Mouse (Mus musculus): Measurements from ENCODE around the gene Kmo. TPM values are rescaled to one million over a fixed set of nuclear protein-coding genes. Genes with fewer than 3 reads are reported as not detected.

The Kmo gene
- polyA plus RNA-seq, 1 experiment = 1.0 TPM

- Histone ChIP-seq H3K4me3 (ENCODE audit: control insufficient read depth, low read depth, low read length) (no peak overlapping the region), H3K27ac (ENCODE audit: control insufficient read depth, insufficient read depth, low read depth, low read length) (no peak overlapping the region), H3K4me1 (ENCODE audit: control insufficient read depth, insufficient read depth, low read length) (no peaks in the 10 kb centered on the region), H3K36me3 (ENCODE audit: control insufficient read depth, insufficient read depth, low read length) (no peaks in the 10 kb centered on the region), H3K27me3 (ENCODE audit: control insufficient read depth, insufficient read depth, low read length) (no peaks in the 10 kb centered on the region)
- TF ChIP-seq CTCF (IDR thresholded peaks at IDR 0.05; ENCODE audit: control insufficient read depth, insufficient read depth, insufficient replicate concordance, low read depth, low read length) (no peak), POLR2A (IDR thresholded peaks at IDR 0.05; ENCODE audit: control insufficient read depth, low read depth, low read length) (no peak)
Observed at GRCm38 (mm10) chr1:175631721-175632221, 11.6 kb downstream of the Kmo start.

GRCm38 (mm10) chr1:175632470-175632869 lies 12.3 kb downstream of the Kmo start:
- Histone ChIP-seq H3K4me3 (ENCODE audit: control insufficient read depth, low read depth, low read length) (no peak overlapping the region), H3K4me1 (ENCODE audit: control insufficient read depth, insufficient read depth, low read length) (no peaks in the 10 kb centered on the region), H3K27me3 (ENCODE audit: control insufficient read depth, insufficient read depth, low read length) (no peaks in the 10 kb centered on the region), H3K36me3 (ENCODE audit: control insufficient read depth, insufficient read depth, low read length) (no peaks in the 10 kb centered on the region), H3K27ac (ENCODE audit: control insufficient read depth, insufficient read depth, low read depth, low read length) (no peak overlapping the region)
- TF ChIP-seq CTCF (IDR thresholded peaks at IDR 0.05; ENCODE audit: control insufficient read depth, insufficient read depth, insufficient replicate concordance, low read depth, low read length) (no peak), POLR2A (IDR thresholded peaks at IDR 0.05; ENCODE audit: control insufficient read depth, low read depth, low read length) (no peak)

- Histone ChIP-seq H3K27ac (ENCODE audit: control insufficient read depth, insufficient read depth, low read depth, low read length) (no peak overlapping the region), H3K27me3 (ENCODE audit: control insufficient read depth, insufficient read depth, low read length) (no peaks in the 10 kb centered on the region), H3K4me3 (ENCODE audit: control insufficient read depth, low read depth, low read length) (no peak overlapping the region), H3K36me3 (ENCODE audit: control insufficient read depth, insufficient read depth, low read length) (no peaks in the 10 kb centered on the region), H3K4me1 (ENCODE audit: control insufficient read depth, insufficient read depth, low read length) (no peaks in the 10 kb centered on the region)
- TF ChIP-seq CTCF (IDR thresholded peaks at IDR 0.05; ENCODE audit: control insufficient read depth, insufficient read depth, insufficient replicate concordance, low read depth, low read length) (no peak), POLR2A (IDR thresholded peaks at IDR 0.05; ENCODE audit: control insufficient read depth, low read depth, low read length) (no peak)
Observed at GRCm38 (mm10) chr1:175637677-175638076, 17.5 kb downstream of the Kmo start.

- H3K27ac ChIP-seq (ENCODE audit: control insufficient read depth, insufficient read depth, low read depth, low read length) = no peak overlapping the region
- no peaks in the 10 kb centered on the region for H3K4me1 ChIP-seq (ENCODE audit: control insufficient read depth, insufficient read depth, low read length)
- no peaks in the 10 kb centered on the region for H3K36me3 ChIP-seq (ENCODE audit: control insufficient read depth, insufficient read depth, low read length)
- TF ChIP-seq CTCF (IDR thresholded peaks at IDR 0.05; ENCODE audit: control insufficient read depth, insufficient read depth, insufficient replicate concordance, low read depth, low read length) = no peak
- TF ChIP-seq POLR2A (IDR thresholded peaks at IDR 0.05; ENCODE audit: control insufficient read depth, low read depth, low read length) = no peak
- H3K27me3 ChIP-seq (ENCODE audit: control insufficient read depth, insufficient read depth, low read length) = no peaks in the 10 kb centered on the region
- no peak overlapping the region for H3K4me3 ChIP-seq (ENCODE audit: control insufficient read depth, low read depth, low read length)
Observed at GRCm38 (mm10) chr1:175639072-175639471, 18.9 kb downstream of the Kmo start.

- Histone ChIP-seq H3K27ac (ENCODE audit: control insufficient read depth, insufficient read depth, low read depth, low read length) (no peak overlapping the region), H3K4me1 (ENCODE audit: control insufficient read depth, insufficient read depth, low read length) (no peaks in the 10 kb centered on the region), H3K36me3 (ENCODE audit: control insufficient read depth, insufficient read depth, low read length) (no peaks in the 10 kb centered on the region), H3K27me3 (ENCODE audit: control insufficient read depth, insufficient read depth, low read length) (no peaks in the 10 kb centered on the region), H3K4me3 (ENCODE audit: control insufficient read depth, low read depth, low read length) (no peak overlapping the region)
- no peak for TF ChIP-seq CTCF (IDR thresholded peaks at IDR 0.05; ENCODE audit: control insufficient read depth, insufficient read depth, insufficient replicate concordance, low read depth, low read length)
- TF ChIP-seq POLR2A (IDR thresholded peaks at IDR 0.05; ENCODE audit: control insufficient read depth, low read depth, low read length) = no peak
Observed at GRCm38 (mm10) chr1:175640435-175641150, 20.4 kb downstream of the Kmo start.

- H3K36me3 ChIP-seq (ENCODE audit: control insufficient read depth, insufficient read depth, low read length) = no peaks in the 10 kb centered on the region
- no peak for TF ChIP-seq CTCF (IDR thresholded peaks at IDR 0.05; ENCODE audit: control insufficient read depth, insufficient read depth, insufficient replicate concordance, low read depth, low read length)
- TF ChIP-seq POLR2A (IDR thresholded peaks at IDR 0.05; ENCODE audit: control insufficient read depth, low read depth, low read length) = no peak
- H3K4me3 ChIP-seq (ENCODE audit: control insufficient read depth, low read depth, low read length) = no peak overlapping the region
- no peaks in the 10 kb centered on the region for H3K4me1 ChIP-seq (ENCODE audit: control insufficient read depth, insufficient read depth, low read length)
- H3K27me3 ChIP-seq (ENCODE audit: control insufficient read depth, insufficient read depth, low read length) = no peaks in the 10 kb centered on the region
- no peak overlapping the region for H3K27ac ChIP-seq (ENCODE audit: control insufficient read depth, insufficient read depth, low read depth, low read length)
Observed at GRCm38 (mm10) chr1:175643496-175644265, 23.5 kb downstream of the Kmo start.

GRCm38 (mm10) chr1:175646952-175647351 lies 26.8 kb downstream of the Kmo start:
- no peak overlapping the region for H3K27ac ChIP-seq (ENCODE audit: control insufficient read depth, insufficient read depth, low read depth, low read length)

More at GRCm38 (mm10) chr1:175646952-175647351, 26.8 kb downstream of the Kmo start:
- Histone ChIP-seq H3K4me3 (ENCODE audit: control insufficient read depth, low read depth, low read length) (no peak overlapping the region), H3K4me1 (ENCODE audit: control insufficient read depth, insufficient read depth, low read length) (no peaks in the 10 kb centered on the region), H3K36me3 (ENCODE audit: control insufficient read depth, insufficient read depth, low read length) (no peaks in the 10 kb centered on the region), H3K27me3 (ENCODE audit: control insufficient read depth, insufficient read depth, low read length) (no peaks in the 10 kb centered on the region)
- TF ChIP-seq CTCF (IDR thresholded peaks at IDR 0.05; ENCODE audit: control insufficient read depth, insufficient read depth, insufficient replicate concordance, low read depth, low read length) = no peak
- no peak for TF ChIP-seq POLR2A (IDR thresholded peaks at IDR 0.05; ENCODE audit: control insufficient read depth, low read depth, low read length)
